Mouse (Mus musculus): Measurements from ENCODE around the gene Rnh1. TPM values are rescaled to one million over a fixed set of nuclear protein-coding genes. Genes with fewer than 3 reads are reported as not detected.
A peak's percentile ranks its signal among the peaks of the same experiment; 100 is the strongest.

Rnh1 gene
- polyA plus RNA-seq, 1 experiment from 2014 or later, result 88.3 TPM

GRCm38 (mm10) chr7:141143861-141144260 is 28.8 kb downstream of the Rnh1 start:
- no peak for DNase-seq (ENCODE audit: low spot score)

GRCm38 (mm10) chr7:141143112-141143511 is 29.5 kb downstream of the Rnh1 start:
- ATAC-seq (ENCODE audit: insufficient number of reproducible peaks, low FRiP score, low TSS enrichment, low read depth) (no peak), DNase-seq (ENCODE audit: low spot score) (peak; percentile 51)
- Histone ChIP-seq H3K9me3 (ENCODE audit: control insufficient read depth, low read length) (no peaks in the 10 kb centered on the region), H3K36me3 (ENCODE audit: control insufficient read depth, insufficient read depth, low read length) (peaks cover 13% of the 10 kb centered on the region), H3K4me2 (ENCODE audit: low read depth, severe bottlenecking) (no peak overlapping the region), H3K4me3 (ENCODE audit: low read depth, low read length) (no peak overlapping the region), H3K27ac (replicated peaks; ENCODE audit: low read depth, low read length) (no peak overlapping the region), H3K4me1 (ENCODE audit: control insufficient read depth, insufficient read depth, low read length) (no peaks in the 10 kb centered on the region), H3K27me3 (ENCODE audit: control insufficient read depth, insufficient read depth, low read length) (no peaks in the 10 kb centered on the region), H3K9ac (ENCODE audit: low read length) (no peak overlapping the region)
- WGBS, result 50% methylated on average over 5 of the region's 5 CpGs

More at GRCm38 (mm10) chr7:141143861-141144260, 28.8 kb downstream of the Rnh1 start:
- no peaks in the 10 kb centered on the region for H3K4me1 ChIP-seq (ENCODE audit: control insufficient read depth, insufficient read depth, low read length)
- no peak overlapping the region for H3K27ac ChIP-seq (replicated peaks; ENCODE audit: low read depth, low read length)
- H3K27me3 ChIP-seq (ENCODE audit: control insufficient read depth, insufficient read depth, low read length), result no peaks in the 10 kb centered on the region
- no peak overlapping the region for H3K4me3 ChIP-seq (ENCODE audit: low read depth, low read length)
- WGBS, result 96% methylated on average over 2 of the region's 2 CpGs
- H3K9ac ChIP-seq (ENCODE audit: low read length), result no peak overlapping the region
- ATAC-seq (ENCODE audit: insufficient number of reproducible peaks, low FRiP score, low TSS enrichment, low read depth), result no peak
- H3K4me2 ChIP-seq (ENCODE audit: low read depth, severe bottlenecking), result no peak overlapping the region
- H3K9me3 ChIP-seq (ENCODE audit: control insufficient read depth, low read length), result no peaks in the 10 kb centered on the region
- H3K36me3 ChIP-seq (ENCODE audit: control insufficient read depth, insufficient read depth, low read length), result peaks cover 13% of the 10 kb centered on the region

- no peaks in the 10 kb centered on the region for H3K9me3 ChIP-seq (ENCODE audit: control insufficient read depth, low read length)
- WGBS, result 90% methylated on average over 4 of the region's 4 CpGs
- H3K4me2 ChIP-seq (ENCODE audit: low read depth, severe bottlenecking), result no peak overlapping the region
- ATAC-seq (ENCODE audit: insufficient number of reproducible peaks, low FRiP score, low TSS enrichment, low read depth), result no peak
- no peak for DNase-seq (ENCODE audit: low spot score)
- H3K36me3 ChIP-seq (ENCODE audit: control insufficient read depth, insufficient read depth, low read length), result peaks cover 9% of the 10 kb centered on the region
- H3K27me3 ChIP-seq (ENCODE audit: control insufficient read depth, insufficient read depth, low read length), result no peaks in the 10 kb centered on the region
- H3K4me3 ChIP-seq (ENCODE audit: low read depth, low read length), result no peak overlapping the region
- no peak overlapping the region for H3K9ac ChIP-seq (ENCODE audit: low read length)
- no peak overlapping the region for H3K27ac ChIP-seq (replicated peaks; ENCODE audit: low read depth, low read length)
- no peaks in the 10 kb centered on the region for H3K4me1 ChIP-seq (ENCODE audit: control insufficient read depth, insufficient read depth, low read length)
Observed at GRCm38 (mm10) chr7:141141326-141141725, 31.3 kb downstream of the Rnh1 start.

DNA sequence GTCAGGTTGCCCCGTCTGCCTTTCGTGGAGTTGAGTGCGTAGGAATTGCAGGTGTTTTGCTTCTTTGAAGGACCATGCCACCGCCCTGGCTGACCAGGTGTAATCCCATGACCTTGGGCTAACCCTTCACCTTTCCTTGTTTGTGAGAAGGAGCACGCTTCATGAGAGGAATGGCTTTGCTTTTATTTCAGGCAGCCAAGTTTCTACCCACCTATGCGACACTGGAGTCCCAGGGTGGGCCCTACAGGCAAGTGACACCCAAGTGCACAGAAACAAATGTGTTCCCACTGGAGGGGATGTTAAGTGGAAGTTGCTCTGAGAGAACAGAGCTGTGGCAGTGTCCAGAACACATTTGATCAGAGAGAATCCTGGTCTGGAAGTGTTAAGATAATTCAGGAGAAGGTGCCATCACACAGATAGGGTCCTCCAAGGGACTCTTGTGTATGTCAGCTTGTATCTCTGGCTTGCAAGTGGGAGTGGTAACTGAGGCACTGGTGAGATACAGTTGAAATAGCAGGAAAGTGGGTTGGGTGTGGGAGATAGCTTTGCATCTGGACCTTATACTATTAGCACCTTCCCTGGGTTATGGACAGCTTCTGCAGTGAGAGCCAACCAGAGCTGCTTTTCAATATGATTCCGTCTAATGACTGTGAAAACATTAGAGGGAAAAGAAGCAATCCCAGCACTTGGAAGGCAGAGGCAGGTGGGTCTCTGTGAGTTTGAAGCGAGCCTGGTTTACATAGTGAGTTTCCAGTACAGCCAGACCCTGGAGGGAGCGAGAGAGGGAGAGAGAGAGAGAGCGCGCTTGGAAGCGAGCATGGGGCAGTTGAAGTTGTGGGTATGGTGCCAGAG is 40.5 kb downstream of the Rnh1 start:
- Histone ChIP-seq H3K27ac (replicated peaks; ENCODE audit: low read depth, low read length) (no peak overlapping the region), H3K4me1 (ENCODE audit: control insufficient read depth, insufficient read depth, low read length) (no peaks in the 10 kb centered on the region), H3K36me3 (ENCODE audit: control insufficient read depth, insufficient read depth, low read length) (peaks cover 8% of the 10 kb centered on the region; the same call in 1 of the 2 replicates), H3K27me3 (ENCODE audit: control insufficient read depth, insufficient read depth, low read length) (no peaks in the 10 kb centered on the region), H3K9me3 (ENCODE audit: control insufficient read depth, low read length) (no peaks in the 10 kb centered on the region), H3K4me2 (ENCODE audit: low read depth, severe bottlenecking) (peak overlapping the region; percentile 78), H3K9ac (ENCODE audit: low read length) (peak overlapping the region; percentile 84), H3K4me3 (ENCODE audit: low read depth, low read length) (peak overlapping the region; percentile 80)
- 55% methylated on average over 12 of the region's 12 CpGs for WGBS
- DNase-seq (ENCODE audit: low spot score) (no peak), ATAC-seq (ENCODE audit: insufficient number of reproducible peaks, low FRiP score, low TSS enrichment, low read depth) (no peak)

- H3K4me2 ChIP-seq (ENCODE audit: low read depth, severe bottlenecking), result peak overlapping the region; percentile 78
- peak overlapping the region; percentile 84 for H3K9ac ChIP-seq (ENCODE audit: low read length)
- DNase-seq (ENCODE audit: low spot score) (peak; percentile 96), ATAC-seq (ENCODE audit: insufficient number of reproducible peaks, low FRiP score, low TSS enrichment, low read depth) (peak; percentile 96)
- peaks cover 3% of the 10 kb centered on the region; the same call in 1 of the 2 replicates for H3K36me3 ChIP-seq (ENCODE audit: control insufficient read depth, insufficient read depth, low read length)
- peak overlapping the region; percentile 80 for H3K4me3 ChIP-seq (ENCODE audit: low read depth, low read length)
- under 1% methylated on average over 59 of the region's 59 CpGs for WGBS
- H3K27me3 ChIP-seq (ENCODE audit: control insufficient read depth, insufficient read depth, low read length), result no peaks in the 10 kb centered on the region
- no peaks in the 10 kb centered on the region for H3K9me3 ChIP-seq (ENCODE audit: control insufficient read depth, low read length)
- H3K27ac ChIP-seq (replicated peaks; ENCODE audit: low read depth, low read length), result no peak overlapping the region
- no peaks in the 10 kb centered on the region for H3K4me1 ChIP-seq (ENCODE audit: control insufficient read depth, insufficient read depth, low read length)
Observed at GRCm38 (mm10) chr7:141131024-141131820, 41.4 kb downstream of the Rnh1 start.

DNA sequence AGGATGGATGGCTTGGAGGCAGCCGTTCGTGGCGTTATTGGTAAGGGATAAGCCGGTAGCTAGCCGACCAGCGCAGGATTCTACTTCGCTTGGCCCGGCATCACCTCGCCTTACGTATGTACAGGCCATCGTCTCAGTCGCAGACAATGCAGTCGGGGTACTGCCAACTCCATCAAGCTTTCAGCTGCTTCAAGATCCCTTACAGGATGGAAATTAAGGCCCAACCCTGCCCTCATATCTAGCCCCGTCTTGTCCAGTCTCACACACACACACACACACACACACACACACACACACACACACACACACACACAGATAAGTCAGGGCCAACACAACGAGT is 49.2 kb downstream of the Rnh1 start:
- Histone ChIP-seq H3K36me3 (ENCODE audit: control insufficient read depth, insufficient read depth, low read length) (no peaks in the 10 kb centered on the region), H3K4me1 (ENCODE audit: control insufficient read depth, insufficient read depth, low read length) (no peaks in the 10 kb centered on the region), H3K4me2 (ENCODE audit: low read depth, severe bottlenecking) (peak overlapping the region; percentile 72), H3K9me3 (ENCODE audit: control insufficient read depth, low read length) (no peaks in the 10 kb centered on the region), H3K9ac (ENCODE audit: low read length) (peak overlapping the region; percentile 68), H3K27ac (replicated peaks; ENCODE audit: low read depth, low read length) (peak overlapping the region; percentile 79; the same call in 1 of the 2 replicates), H3K27me3 (ENCODE audit: control insufficient read depth, insufficient read depth, low read length) (no peaks in the 10 kb centered on the region), H3K4me3 (ENCODE audit: low read depth, low read length) (peak overlapping the region; percentile 52)
- DNase-seq (ENCODE audit: low spot score), result no peak
- 2% methylated on average over 15 of the region's 15 CpGs for WGBS
- ATAC-seq (ENCODE audit: insufficient number of reproducible peaks, low FRiP score, low TSS enrichment, low read depth), result 0 out of 2 replicates have a peak, but pooled peaks have one; percentile 13

- Histone ChIP-seq H3K27ac (replicated peaks; ENCODE audit: low read depth, low read length) (peak overlapping the region; percentile 79; the same call in 1 of the 2 replicates), H3K9ac (ENCODE audit: low read length) (peak overlapping the region; percentile 68), H3K4me3 (ENCODE audit: low read depth, low read length) (peak overlapping the region; percentile 52), H3K9me3 (ENCODE audit: control insufficient read depth, low read length) (no peaks in the 10 kb centered on the region), H3K27me3 (ENCODE audit: control insufficient read depth, insufficient read depth, low read length) (no peaks in the 10 kb centered on the region), H3K4me1 (ENCODE audit: control insufficient read depth, insufficient read depth, low read length) (no peaks in the 10 kb centered on the region), H3K4me2 (ENCODE audit: low read depth, severe bottlenecking) (peak overlapping the region; percentile 72), H3K36me3 (ENCODE audit: control insufficient read depth, insufficient read depth, low read length) (no peaks in the 10 kb centered on the region)
- 2% methylated on average over 29 of the region's 29 CpGs for WGBS
- peak; percentile 98 for DNase-seq (ENCODE audit: low spot score)
- ATAC-seq (ENCODE audit: insufficient number of reproducible peaks, low FRiP score, low TSS enrichment, low read depth), result peak; percentile 98
Observed at GRCm38 (mm10) chr7:141122689-141123516, 49.8 kb downstream of the Rnh1 start.

DNA sequence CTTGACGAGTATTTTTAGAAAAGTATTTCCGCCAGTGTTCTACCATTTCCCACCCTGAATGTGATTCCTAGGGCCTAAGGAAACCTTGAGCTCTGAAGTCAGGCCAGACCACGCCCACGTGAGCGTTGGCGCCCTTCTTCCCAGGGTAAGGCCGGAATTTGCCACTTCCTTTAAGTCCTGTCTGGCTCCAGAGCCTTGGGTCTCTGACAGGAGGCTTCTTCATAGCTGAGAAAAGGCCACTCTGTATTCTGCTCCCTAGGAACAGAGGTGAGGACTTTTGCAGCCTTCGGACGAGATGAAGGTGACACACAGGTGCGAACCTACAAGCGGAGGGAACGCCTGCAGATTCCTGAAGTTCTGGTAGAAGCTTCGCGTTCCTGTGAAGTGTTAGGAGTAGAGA is 50.4 kb downstream of the Rnh1 start, which contains the start of gene Ptdss2:
Gene Ptdss2 (plus strand): TSS at position 138 of the 400 bp plus-strand sequence.
- WGBS, result 38% methylated on average over 14 of the region's 14 CpGs
- no peak for ATAC-seq (ENCODE audit: insufficient number of reproducible peaks, low FRiP score, low TSS enrichment, low read depth)
- Histone ChIP-seq H3K9ac (ENCODE audit: low read length) (peak within 1 kb of the TSS; percentile 68), H3K27ac (replicated peaks; ENCODE audit: low read depth, low read length) (peak within 1 kb of the TSS; percentile 79; the same call in 1 of the 2 replicates), H3K4me2 (ENCODE audit: low read depth, severe bottlenecking) (peak within 1 kb of the TSS; percentile 72), H3K9me3 (ENCODE audit: control insufficient read depth, low read length) (no peaks in the 10 kb centered on the region), H3K27me3 (ENCODE audit: control insufficient read depth, insufficient read depth, low read length) (peaks cover 3% of the 10 kb centered on the region), H3K4me3 (ENCODE audit: low read depth, low read length) (peak within 1 kb of the TSS; percentile 52), H3K36me3 (ENCODE audit: control insufficient read depth, insufficient read depth, low read length) (no peaks in the 10 kb centered on the region), H3K4me1 (ENCODE audit: control insufficient read depth, insufficient read depth, low read length) (no peaks in the 10 kb centered on the region)
- peak; percentile 24 for DNase-seq (ENCODE audit: low spot score)

All from limb, embryonic 11.5 days (tissue).